Mouse (Mus musculus) cerebellum, adult 2 months (tissue): ENCODE results near the gene Cdc37l1.

Experiments
- CTCF ChIP-seq: fragments of 200-500 bp; IDR thresholded peaks from 2 replicates; pipeline ENCODE4 v1.5.1; 2011; ENCODE audit warnings: low read depth, mild to moderate bottlenecking, control low read depth, low read length, moderate library complexity, borderline replicate concordance; ENCODE audit not compliant: insufficient read depth
- POLR2A ChIP-seq: fragments of 200-500 bp; IDR thresholded peaks from 2 replicates; pipeline ENCODE4 v1.6.1; 2011; ENCODE audit warnings: low read length, control low read depth, borderline replicate concordance; ENCODE audit not compliant: insufficient read depth

DNA sequence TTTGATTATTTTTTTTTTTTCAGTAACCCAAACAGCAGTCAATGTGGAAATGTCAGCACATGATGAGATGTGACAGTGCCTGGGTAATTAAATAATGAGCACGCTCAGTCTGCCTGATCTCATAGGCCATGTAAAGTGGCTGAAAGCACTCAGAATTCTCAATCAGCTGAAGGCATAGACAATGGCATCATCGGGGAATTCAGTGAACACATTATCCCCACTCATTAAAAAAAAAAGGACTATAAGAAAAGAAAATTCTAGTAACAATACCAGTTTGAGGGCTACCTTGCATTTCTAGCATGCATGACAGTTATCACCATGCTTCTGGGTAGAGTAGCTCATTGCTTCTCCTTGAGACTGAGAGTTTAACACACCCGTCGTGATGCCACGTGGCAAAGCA, 38.9 kb upstream of the Cdc37l1 start:
- no peak for TF ChIP-seq POLR2A
- no peak for TF ChIP-seq CTCF
